Mouse (Mus musculus): ENCODE results near the gene Rsrc2. TPM values are rescaled to one million over a fixed set of nuclear protein-coding genes. Genes with fewer than 3 reads are reported as not detected.
"Not testable (repeated sequence)": the region's sequence is repeated elsewhere in the genome, so short reads cannot be mapped to it uniquely, and the experiment has no call there.

Gene Rsrc2
- polyA plus RNA-seq, 1 experiment = 268 TPM

DNA sequence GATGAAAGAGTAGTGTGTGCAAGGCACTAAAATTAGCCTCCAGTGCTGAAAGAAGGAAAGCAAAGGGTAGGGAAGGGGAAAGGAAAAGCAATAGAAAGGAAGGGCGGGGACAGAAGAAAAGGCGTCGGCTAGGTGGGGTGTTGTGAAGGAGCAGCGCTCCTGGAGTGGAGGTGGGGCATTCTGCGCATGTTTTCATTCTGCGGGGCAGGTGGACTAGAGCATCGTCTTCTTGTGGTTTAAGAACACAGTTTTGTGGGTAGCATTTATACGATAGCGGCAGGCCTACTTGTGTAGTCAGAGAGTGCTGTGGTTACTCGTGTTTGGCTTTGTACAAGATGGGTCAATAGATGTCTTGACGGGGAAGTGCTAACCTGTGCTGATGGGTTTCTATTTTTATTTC, 16.3 kb upstream of the Rsrc2 start:
- no peaks in the 10 kb centered on the region for H3K9me3 ChIP-seq (replicated peaks; ENCODE audit: control insufficient read depth, insufficient read depth, low read length, poor library complexity, severe bottlenecking)
- no peak overlapping the region for H3K27ac ChIP-seq (ENCODE audit: insufficient read depth, low read length)
- no peak overlapping the region for H3K9ac ChIP-seq (ENCODE audit: low read depth, poor library complexity, severe bottlenecking)
- no peaks in the 10 kb centered on the region for H3K27me3 ChIP-seq (ENCODE audit: control insufficient read depth, insufficient read depth, low read length, poor library complexity, severe bottlenecking)
- no peak overlapping the region for H3K4me3 ChIP-seq (ENCODE audit: low read depth, low read length)
- no peaks in the 10 kb centered on the region for H3K4me1 ChIP-seq (ENCODE audit: control insufficient read depth, insufficient read depth, low read length)
- H3K36me3 ChIP-seq (ENCODE audit: control insufficient read depth, insufficient read depth, low read length, poor library complexity, severe bottlenecking) = peaks cover 52% of the 10 kb centered on the region
- TF ChIP-seq POLR2A (IDR thresholded peaks at IDR 0.05; ENCODE audit: insufficient read depth, low read length) (no peak), CTCF (IDR thresholded peaks at IDR 0.05; ENCODE audit: low read depth, low read length) (no peak), EP300 (IDR thresholded peaks at IDR 0.05; ENCODE audit: insufficient read depth, low read depth, low read length) (no peak)

DNA sequence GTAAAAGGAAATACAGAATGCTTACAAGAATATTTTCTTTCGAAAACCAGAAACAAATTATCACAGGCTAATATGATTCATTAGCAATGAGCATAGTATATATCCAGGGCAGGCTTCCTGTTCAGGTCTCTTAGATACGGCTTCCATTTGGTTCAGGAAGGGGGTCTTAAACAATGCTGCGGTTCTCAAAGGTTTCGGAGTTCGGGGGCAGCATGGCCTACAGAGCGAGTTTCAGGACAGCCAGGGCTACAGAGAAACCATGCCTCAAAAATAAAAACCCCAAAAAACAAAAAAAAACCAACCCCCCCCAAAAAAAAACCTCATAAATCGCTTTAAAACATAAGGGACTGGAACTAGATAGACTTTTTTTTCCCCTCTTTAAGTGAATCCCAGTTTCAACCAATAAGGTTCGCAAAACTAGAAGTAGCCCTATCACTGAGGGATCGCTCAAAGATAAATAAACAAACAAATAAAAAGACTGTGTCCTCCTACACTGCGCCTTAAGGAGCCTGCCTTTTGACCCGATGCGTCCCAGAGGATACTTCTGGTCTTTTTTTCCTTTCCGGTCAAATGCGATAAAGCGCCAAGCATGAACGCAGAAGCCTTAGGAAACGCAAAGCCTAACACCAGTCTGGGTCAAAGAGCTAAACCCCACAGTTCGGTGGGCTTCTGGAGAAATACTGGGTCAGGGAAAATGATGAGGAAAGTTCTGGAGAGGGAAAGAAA, 712 bp downstream of the Rsrc2 start:
- Histone ChIP-seq H3K4me1 (ENCODE audit: control insufficient read depth, insufficient read depth, low read length) (peaks cover 3% of the 10 kb centered on the region), H3K36me3 (ENCODE audit: control insufficient read depth, insufficient read depth, low read length, poor library complexity, severe bottlenecking) (peaks cover 35% of the 10 kb centered on the region), H3K9ac (ENCODE audit: low read depth, poor library complexity, severe bottlenecking) (peak overlapping the region; percentile 99), H3K27me3 (ENCODE audit: control insufficient read depth, insufficient read depth, low read length, poor library complexity, severe bottlenecking) (no peaks in the 10 kb centered on the region), H3K9me3 (replicated peaks; ENCODE audit: control insufficient read depth, insufficient read depth, low read length, poor library complexity, severe bottlenecking) (no peaks in the 10 kb centered on the region), H3K27ac (ENCODE audit: insufficient read depth, low read length) (peak overlapping the region; percentile 75), H3K4me3 (ENCODE audit: low read depth, low read length) (peak overlapping the region; percentile 100)
- TF ChIP-seq POLR2A (IDR thresholded peaks at IDR 0.05; ENCODE audit: insufficient read depth, low read length) (no peak), CTCF (IDR thresholded peaks at IDR 0.05; ENCODE audit: low read depth, low read length) (no peak), EP300 (IDR thresholded peaks at IDR 0.05; ENCODE audit: insufficient read depth, low read depth, low read length) (no peak)

- H3K4me3 ChIP-seq (ENCODE audit: low read depth, low read length) = peak overlapping the region; percentile 100
- peak overlapping the region; percentile 93 for H3K9ac ChIP-seq (ENCODE audit: low read depth, poor library complexity, severe bottlenecking)
- H3K27me3 ChIP-seq (ENCODE audit: control insufficient read depth, insufficient read depth, low read length, poor library complexity, severe bottlenecking) = no peaks in the 10 kb centered on the region
- H3K9me3 ChIP-seq (replicated peaks; ENCODE audit: control insufficient read depth, insufficient read depth, low read length, poor library complexity, severe bottlenecking) = no peaks in the 10 kb centered on the region
- peaks cover 3% of the 10 kb centered on the region for H3K4me1 ChIP-seq (ENCODE audit: control insufficient read depth, insufficient read depth, low read length)
- H3K27ac ChIP-seq (ENCODE audit: insufficient read depth, low read length) = no peak overlapping the region
- peaks cover 40% of the 10 kb centered on the region for H3K36me3 ChIP-seq (ENCODE audit: control insufficient read depth, insufficient read depth, low read length, poor library complexity, severe bottlenecking)
- TF ChIP-seq EP300 (IDR thresholded peaks at IDR 0.05; ENCODE audit: insufficient read depth, low read depth, low read length) = no peak
- TF ChIP-seq POLR2A (IDR thresholded peaks at IDR 0.05; ENCODE audit: insufficient read depth, low read length) = no peak
- no peak for TF ChIP-seq CTCF (IDR thresholded peaks at IDR 0.05; ENCODE audit: low read depth, low read length)
Observed at GRCm38 (mm10) chr5:123747604-123748003, 1.6 kb downstream of the Rsrc2 start.

GRCm38 (mm10) chr5:123746253-123746652, 3.0 kb downstream of the Rsrc2 start:
- H3K36me3 ChIP-seq (ENCODE audit: control insufficient read depth, insufficient read depth, low read length, poor library complexity, severe bottlenecking) = peaks cover 51% of the 10 kb centered on the region
- TF ChIP-seq EP300 (IDR thresholded peaks at IDR 0.05; ENCODE audit: insufficient read depth, low read depth, low read length) (no peak), CTCF (IDR thresholded peaks at IDR 0.05; ENCODE audit: low read depth, low read length) (no peak), POLR2A (IDR thresholded peaks at IDR 0.05; ENCODE audit: insufficient read depth, low read length) (no peak)

DNA sequence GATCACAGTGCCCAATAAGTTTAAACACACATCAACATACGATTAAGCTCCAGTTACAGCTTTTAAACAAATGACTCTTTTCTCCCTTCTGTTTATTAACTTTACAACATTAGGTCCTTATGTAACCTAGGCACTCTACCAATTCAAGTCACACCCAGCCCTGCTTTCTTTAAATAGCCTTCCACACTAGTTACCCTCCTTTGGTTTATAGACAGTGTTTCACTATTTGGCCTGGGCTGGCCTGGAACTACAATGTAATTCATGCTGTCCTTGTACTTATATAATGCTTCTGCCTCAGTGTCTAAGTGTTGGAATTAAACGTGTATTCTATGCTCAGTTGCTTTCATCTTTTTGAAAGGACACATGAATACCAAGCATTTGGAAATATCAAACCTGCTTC, 4.9 kb downstream of the Rsrc2 start:
- TF ChIP-seq POLR2A (IDR thresholded peaks at IDR 0.05; ENCODE audit: insufficient read depth, low read length) = no peak
- TF ChIP-seq CTCF (IDR thresholded peaks at IDR 0.05; ENCODE audit: low read depth, low read length) = no peak
- TF ChIP-seq EP300 (IDR thresholded peaks at IDR 0.05; ENCODE audit: insufficient read depth, low read depth, low read length) = no peak

More at GRCm38 (mm10) chr5:123746253-123746652, 3.0 kb downstream of the Rsrc2 start:
- Histone ChIP-seq H3K27me3 (ENCODE audit: control insufficient read depth, insufficient read depth, low read length, poor library complexity, severe bottlenecking) (no peaks in the 10 kb centered on the region), H3K4me3 (ENCODE audit: low read depth, low read length) (no peak overlapping the region), H3K4me1 (ENCODE audit: control insufficient read depth, insufficient read depth, low read length) (peaks cover 3% of the 10 kb centered on the region), H3K9me3 (replicated peaks; ENCODE audit: control insufficient read depth, insufficient read depth, low read length, poor library complexity, severe bottlenecking) (no peaks in the 10 kb centered on the region), H3K9ac (ENCODE audit: low read depth, poor library complexity, severe bottlenecking) (peak overlapping the region; percentile 77), H3K27ac (ENCODE audit: insufficient read depth, low read length) (no peak overlapping the region)

GRCm38 (mm10) chr5:123730981-123731380, 18.2 kb downstream of the Rsrc2 start:
- Histone ChIP-seq H3K9ac (ENCODE audit: low read depth, poor library complexity, severe bottlenecking) (no peak overlapping the region), H3K4me1 (ENCODE audit: control insufficient read depth, insufficient read depth, low read length) (no peaks in the 10 kb centered on the region), H3K27ac (ENCODE audit: insufficient read depth, low read length) (no peak overlapping the region), H3K9me3 (replicated peaks; ENCODE audit: control insufficient read depth, insufficient read depth, low read length, poor library complexity, severe bottlenecking) (no peaks in the 10 kb centered on the region), H3K4me3 (ENCODE audit: low read depth, low read length) (no peak overlapping the region), H3K27me3 (ENCODE audit: control insufficient read depth, insufficient read depth, low read length, poor library complexity, severe bottlenecking) (no peaks in the 10 kb centered on the region), H3K36me3 (ENCODE audit: control insufficient read depth, insufficient read depth, low read length, poor library complexity, severe bottlenecking) (peaks cover 80% of the 10 kb centered on the region)
- TF ChIP-seq CTCF (IDR thresholded peaks at IDR 0.05; ENCODE audit: low read depth, low read length) (no peak), POLR2A (IDR thresholded peaks at IDR 0.05; ENCODE audit: insufficient read depth, low read length) (no peak), EP300 (IDR thresholded peaks at IDR 0.05; ENCODE audit: insufficient read depth, low read depth, low read length) (no peak)

More for the DNA sequence above, 4.9 kb downstream of the Rsrc2 start:
- H3K9ac ChIP-seq (ENCODE audit: low read depth, poor library complexity, severe bottlenecking) = no peak overlapping the region
- peaks cover 2% of the 10 kb centered on the region for H3K4me1 ChIP-seq (ENCODE audit: control insufficient read depth, insufficient read depth, low read length)
- peaks cover 69% of the 10 kb centered on the region for H3K36me3 ChIP-seq (ENCODE audit: control insufficient read depth, insufficient read depth, low read length, poor library complexity, severe bottlenecking)
- H3K27ac ChIP-seq (ENCODE audit: insufficient read depth, low read length) = no peak overlapping the region
- H3K27me3 ChIP-seq (ENCODE audit: control insufficient read depth, insufficient read depth, low read length, poor library complexity, severe bottlenecking) = no peaks in the 10 kb centered on the region
- H3K4me3 ChIP-seq (ENCODE audit: low read depth, low read length) = no peak overlapping the region
- H3K9me3 ChIP-seq (replicated peaks; ENCODE audit: control insufficient read depth, insufficient read depth, low read length, poor library complexity, severe bottlenecking) = no peaks in the 10 kb centered on the region

- not testable (repeated sequence) for H3K9ac ChIP-seq (ENCODE audit: low read depth, poor library complexity, severe bottlenecking); H3K4me3 ChIP-seq (ENCODE audit: low read depth, low read length); H3K27ac ChIP-seq (ENCODE audit: insufficient read depth, low read length)
Observed at GRCm38 (mm10) chr5:123723816-123724215, 25.4 kb downstream of the Rsrc2 start.

More at GRCm38 (mm10) chr5:123723816-123724215, 25.4 kb downstream of the Rsrc2 start:
- H3K9me3 ChIP-seq (replicated peaks; ENCODE audit: control insufficient read depth, insufficient read depth, low read length, poor library complexity, severe bottlenecking); H3K27me3 ChIP-seq (ENCODE audit: control insufficient read depth, insufficient read depth, low read length, poor library complexity, severe bottlenecking); H3K4me1 ChIP-seq (ENCODE audit: control insufficient read depth, insufficient read depth, low read length): not testable (repeated sequence)
- peaks cover 12% of the 10 kb centered on the region for H3K36me3 ChIP-seq (ENCODE audit: control insufficient read depth, insufficient read depth, low read length, poor library complexity, severe bottlenecking)
